Mouse (Mus musculus) R1 (cell line): ENCODE results near the gene A630023A22Rik.

Experiments used
- DNase-seq: peaks from one replicate; pipeline ENCODE4 v3.0.0-alpha.2; 2018; ENCODE audit warnings: low read depth, low spot score

A630023A22Rik gene

DNA sequence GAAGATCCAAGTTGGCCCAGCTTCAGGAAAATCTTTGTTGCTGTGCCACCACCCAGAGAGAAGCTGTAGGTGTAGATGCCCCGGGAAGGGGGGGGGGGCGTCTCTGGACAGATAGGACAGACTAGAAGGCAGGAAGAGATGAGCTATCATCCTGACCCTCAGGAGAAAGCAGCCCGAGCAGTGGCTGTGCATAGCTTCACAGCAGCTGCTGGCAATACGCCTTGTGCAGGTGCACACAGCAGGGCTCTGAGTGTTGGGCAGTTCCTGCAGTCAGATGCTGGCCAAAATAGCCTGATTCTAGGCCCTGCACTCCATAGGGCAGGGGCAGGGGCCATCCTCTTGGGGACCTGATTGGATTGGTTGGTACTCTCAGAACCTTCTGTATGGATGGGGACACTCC lies 15.7 kb downstream of the A630023A22Rik start:
- no peak for DNase-seq

- DNase-seq, result no peak
Measured at GRCm38 (mm10) chr14:34085731-34086130, 16.8 kb downstream of the A630023A22Rik start, which contains the start of gene Anxa8. Gene Anxa8 (plus strand): TSS chr14:34085981.

DNA sequence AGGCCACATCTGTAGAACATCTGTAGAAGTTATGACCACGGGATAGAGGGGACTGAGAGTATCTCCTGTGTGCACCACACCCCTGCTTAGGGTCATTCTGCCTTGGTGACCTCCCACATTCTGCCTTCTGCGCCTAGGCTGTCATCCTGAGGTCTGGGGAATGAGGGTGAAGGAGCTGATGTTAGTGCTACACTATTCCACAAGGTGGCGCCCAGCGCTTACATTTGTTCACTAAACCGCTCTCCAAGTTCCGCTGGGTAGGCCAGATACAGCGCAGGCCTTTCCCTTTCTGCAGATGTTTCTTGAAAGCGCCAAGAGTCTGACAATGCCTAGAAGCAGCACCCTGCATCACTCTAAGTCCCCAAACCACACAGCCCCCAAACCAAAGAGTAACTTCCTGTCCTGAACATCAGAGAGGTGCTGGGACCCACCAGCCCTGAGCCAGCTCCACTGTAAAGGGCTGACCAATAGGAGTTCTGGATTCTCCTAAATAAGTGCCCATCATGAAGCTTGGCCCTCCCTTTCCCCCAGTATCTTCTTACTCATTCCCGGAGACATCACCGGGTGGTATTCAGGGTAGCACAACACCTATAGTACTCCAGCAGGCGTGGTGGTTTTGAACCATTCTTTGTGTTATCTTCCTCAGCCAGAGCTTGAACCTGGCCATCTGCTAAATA lies 22.1 kb downstream of the A630023A22Rik start:
- peak; percentile 84 for DNase-seq

DNA sequence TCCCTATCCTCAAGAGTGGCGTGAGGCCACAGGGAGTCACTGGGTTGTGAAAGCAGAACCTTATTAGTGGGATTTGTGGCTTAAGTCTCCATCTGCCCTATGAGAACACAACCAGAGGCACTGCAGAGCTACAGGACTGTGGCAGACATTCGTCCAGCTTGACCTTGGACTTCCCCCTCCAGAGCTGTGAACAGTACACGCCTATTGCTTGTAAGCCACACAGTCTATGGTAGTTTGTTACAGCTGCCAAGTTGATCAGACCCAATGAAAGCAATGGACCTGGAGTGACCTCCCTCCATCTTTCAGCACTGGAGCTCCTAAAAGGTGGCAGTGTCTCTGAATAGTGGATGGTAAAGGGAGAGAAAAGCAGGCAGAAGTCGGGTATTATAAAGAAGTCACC lies 24.3 kb downstream of the A630023A22Rik start:
- no peak for DNase-seq

GRCm38 (mm10) chr14:34077222-34077621 lies 25.3 kb downstream of the A630023A22Rik start:
- DNase-seq, result no peak

DNA sequence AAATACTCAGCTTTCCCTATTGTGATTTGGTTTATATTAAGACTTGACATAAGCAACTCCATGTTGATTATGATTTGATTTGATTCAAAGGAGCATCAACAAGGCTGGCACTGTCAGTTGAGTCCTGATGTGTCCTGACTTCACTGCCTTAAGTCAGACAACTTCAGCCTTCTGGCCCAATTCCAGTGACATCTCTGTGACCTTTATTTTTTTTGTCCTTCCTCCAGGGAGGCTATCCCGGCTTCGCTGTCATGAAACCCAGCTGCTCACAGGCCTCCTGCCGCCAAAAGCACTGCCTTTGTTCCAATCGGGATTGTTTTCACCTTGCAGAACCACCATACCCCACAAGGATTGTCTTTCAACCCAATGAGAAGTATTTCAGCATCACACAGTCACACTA lies 27.2 kb downstream of the A630023A22Rik start:
- DNase-seq, result no peak

DNA sequence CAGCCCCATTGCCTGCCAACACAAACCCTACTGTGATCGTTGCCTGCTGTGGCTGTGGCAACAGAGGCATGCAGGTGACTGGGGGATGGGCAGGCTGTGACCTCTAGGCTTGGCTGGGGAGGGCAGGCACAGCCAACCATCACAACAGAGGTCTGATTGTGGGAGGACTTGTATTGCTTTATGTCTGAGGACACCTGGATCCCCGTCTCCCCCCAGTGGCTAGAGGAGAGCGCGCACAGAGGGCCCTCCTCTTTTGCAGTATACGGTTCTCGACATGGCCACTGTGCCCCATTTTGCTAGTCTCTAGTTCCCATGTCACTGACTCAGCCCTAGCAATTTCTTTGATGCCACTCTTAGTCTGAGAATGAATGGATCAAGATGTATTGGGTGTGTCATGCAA lies 30.9 kb downstream of the A630023A22Rik start:
- DNase-seq, result peak; percentile 19

GRCm38 (mm10) chr14:34052516-34052915 lies 50.0 kb downstream of the A630023A22Rik start, which contains the start of gene Antxrl:
Gene Antxrl (plus strand): TSS chr14:34052707.
- DNase-seq, result no peak

DNA sequence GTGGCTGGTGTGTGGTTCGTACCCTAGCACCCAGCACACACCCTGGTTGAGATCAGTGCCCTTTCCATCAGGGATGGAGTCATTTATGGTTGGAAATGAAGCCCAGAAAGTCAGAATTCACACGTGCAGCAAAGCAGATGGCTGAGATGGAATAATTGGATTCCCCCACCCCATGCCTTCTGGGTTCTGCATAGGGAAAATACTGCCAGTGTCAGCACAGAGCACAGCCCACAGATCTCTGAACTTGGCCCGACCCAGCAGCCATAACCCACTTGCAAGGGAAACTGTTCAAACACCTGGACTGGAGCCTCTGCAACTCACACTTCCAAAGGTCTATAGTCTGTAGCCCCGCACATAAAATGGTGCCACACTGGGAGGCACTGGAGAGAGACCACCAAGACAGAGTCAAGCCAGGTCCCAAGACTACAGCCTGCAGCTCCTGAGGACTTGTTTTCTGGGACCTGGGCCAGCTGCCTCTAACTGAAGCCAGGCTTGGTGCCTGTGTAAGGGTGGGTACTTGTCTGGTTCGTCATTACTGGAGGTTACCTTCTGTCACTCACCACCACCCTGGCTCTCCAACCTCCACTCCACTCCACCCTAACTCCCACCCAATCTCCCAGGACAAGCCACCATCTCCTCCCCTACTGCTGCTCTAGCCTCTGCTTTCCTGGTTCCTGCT lies 52.3 kb downstream of the A630023A22Rik start:
- DNase-seq, result no peak

DNA sequence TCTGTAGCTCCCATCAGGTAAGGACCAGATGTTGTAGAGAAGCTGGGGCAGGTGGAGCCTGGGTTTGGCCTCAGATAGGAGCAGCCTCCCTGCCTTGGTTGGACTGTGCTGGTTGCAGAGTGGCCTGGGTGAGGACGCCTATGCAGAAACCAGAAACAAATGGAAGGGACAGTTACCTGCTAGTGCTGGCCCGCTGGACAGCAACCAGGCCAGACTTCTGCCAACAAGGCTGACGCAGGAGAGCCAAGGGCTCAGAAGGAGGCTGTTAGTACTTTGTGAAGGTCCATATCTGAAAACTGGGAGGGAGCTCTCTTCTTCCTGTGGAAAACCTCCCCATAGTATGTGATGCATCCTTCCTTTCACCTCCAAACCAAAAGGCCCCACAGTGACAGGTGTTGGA lies 59.2 kb downstream of the A630023A22Rik start:
- DNase-seq, result no peak

DNA sequence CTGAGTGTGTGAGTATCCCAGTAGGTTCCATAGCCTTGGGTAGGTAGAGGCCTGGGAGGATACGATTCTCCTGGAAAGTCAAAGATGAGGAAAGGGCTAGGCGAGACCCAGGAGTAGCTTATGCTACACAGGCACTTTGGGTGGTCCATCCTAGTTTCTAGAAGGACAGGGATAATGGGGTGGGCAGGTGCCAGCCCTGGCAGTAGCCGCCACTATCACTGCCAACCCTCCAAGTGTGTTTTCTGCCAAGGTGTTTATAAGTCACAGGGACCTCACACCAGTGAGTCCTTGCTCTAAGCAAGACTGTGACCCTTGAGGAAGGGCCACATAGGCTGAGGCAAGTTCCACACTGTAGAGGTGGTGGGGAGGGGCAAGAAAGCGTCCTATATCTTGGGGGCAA lies 61.3 kb downstream of the A630023A22Rik start:
- no peak for DNase-seq

DNA sequence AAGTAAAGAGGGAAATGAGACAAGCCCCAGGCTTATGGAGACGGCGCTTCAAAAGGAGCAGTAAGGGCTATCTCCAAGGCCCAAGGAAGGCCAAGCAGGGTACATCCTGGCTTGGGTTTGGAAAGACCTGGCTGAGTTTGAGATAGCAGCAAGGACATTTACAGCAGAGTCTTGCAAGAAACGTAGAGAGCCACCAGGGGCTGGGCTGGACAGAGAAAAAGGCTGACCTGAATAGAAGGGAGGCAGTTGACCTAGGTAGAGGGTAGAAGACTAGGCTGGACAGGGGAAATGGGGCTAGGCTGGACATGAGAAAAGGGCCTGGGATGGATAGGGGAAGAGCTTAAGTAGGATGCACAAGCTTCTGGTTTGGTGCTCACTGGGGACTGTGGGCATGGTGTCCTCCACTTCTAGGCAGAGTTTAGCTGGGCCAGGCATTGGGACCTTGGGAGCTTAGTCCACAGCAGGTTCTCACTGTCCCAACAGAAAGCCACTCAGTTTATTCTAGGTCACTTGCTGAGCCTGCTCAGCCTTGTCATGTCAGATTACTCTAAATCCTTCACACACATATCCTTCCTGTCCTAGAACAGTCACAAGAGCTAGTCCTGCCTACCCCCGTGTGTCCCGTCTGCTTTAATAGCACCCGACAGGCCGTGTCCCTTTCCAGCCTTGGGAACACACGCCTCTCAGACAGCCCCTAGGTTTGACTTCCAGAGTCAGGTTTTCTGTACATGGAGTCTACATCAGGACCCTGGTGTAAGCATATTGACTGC lies 68.5 kb downstream of the A630023A22Rik start:
- DNase-seq, result no peak

DNA sequence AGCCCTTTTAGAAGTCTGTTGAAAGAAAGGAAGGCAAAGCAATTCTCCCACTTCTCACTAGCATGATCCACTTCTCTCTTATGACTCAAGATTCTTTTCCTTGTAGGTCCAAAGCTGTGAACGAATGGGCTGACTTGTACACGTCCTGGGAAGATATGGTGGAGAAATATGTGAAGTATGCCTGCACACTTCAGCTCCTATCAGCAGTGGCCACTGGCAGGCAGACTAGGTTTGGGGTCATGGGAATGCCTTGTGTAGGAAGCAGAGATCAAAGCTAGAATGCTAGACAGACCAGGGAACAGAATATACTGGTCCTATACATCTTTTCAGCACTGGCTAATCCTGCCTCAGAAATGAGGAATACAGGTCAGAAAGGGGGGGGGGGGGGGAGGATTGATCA lies 75.8 kb downstream of the A630023A22Rik start:
- DNase-seq, result no peak

DNA sequence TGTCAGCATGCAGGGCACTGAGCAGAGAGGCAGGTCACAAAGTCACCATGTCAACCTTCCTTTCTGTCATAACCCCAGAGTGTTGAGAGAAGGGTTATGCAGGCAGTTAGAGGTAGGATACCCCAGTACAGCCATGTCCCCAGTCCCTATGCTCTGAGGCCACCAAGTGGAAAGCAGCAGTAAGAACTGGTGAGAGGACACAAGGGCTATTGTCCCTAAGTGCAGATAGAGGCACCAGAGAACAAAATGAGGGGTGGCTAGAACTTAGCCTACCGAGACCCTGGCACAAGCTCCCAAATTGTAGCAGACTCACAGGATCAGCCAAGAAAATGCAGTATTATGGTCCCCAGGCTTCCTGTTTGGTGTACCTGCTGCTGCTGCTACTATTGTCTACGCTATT lies 85.6 kb downstream of the A630023A22Rik start:
- no peak for DNase-seq

GRCm38 (mm10) chr14:34016381-34016780 lies 86.2 kb downstream of the A630023A22Rik start, which contains the start of gene Gm5460:
Gene Gm5460 (plus strand): TSS chr14:34016758.
- no peak for DNase-seq

DNA sequence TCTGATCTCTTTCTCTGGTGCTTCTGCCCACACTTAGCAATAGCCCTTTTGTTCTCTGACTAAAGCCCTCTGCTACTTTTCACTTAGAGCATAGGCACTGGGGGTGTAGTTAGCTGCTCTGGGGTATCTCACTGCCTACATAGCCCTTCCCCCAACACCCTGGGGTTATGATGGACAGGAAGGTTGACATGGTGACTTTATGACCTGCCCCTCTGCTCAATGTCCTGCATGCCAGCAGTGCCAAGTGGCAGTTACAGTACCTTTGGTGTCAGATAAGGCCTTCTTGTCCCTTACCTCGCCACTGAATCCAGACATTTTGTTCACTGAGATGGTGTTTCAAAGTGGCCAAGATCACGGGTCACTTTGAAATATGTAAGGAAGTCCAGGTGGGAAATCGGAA lies 87.5 kb downstream of the A630023A22Rik start, which contains the start of gene Gm30083:
Gene Gm30083 (minus strand): TSS at position 120 of the 400 bp plus-strand sequence.
- no peak for DNase-seq

DNA sequence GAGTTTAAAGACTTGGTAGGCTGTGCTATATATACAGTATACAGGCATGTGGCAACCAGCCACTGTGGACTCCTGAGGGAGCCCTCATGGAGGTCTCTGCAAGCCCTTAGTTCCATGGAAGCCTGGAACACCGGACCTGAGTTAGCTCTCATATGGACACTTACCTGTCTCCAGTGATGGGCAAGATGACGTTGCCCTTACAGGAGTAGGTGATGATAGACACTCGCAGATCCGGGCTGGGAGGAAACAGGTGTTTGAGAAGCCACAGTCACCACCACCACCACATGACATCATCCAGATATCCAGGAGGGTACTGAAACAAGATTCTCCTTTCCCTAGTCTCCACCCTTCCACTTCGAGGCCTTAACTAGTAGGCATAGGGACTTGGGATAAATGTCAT lies 100.2 kb downstream of the A630023A22Rik start:
- no peak for DNase-seq

GRCm38 (mm10) chr14:34001445-34001844 lies 101.1 kb downstream of the A630023A22Rik start:
- DNase-seq, result no peak
